ENCODE assay signal across 17 mouse cellular contexts in genomic region chr2:121677649-121677986, GRCm38 (mm10).
DNase-seq lines count a peak whose midpoint lies in the region; ATAC-seq lines count a peak whose summit lies in the region.
"Had no signal": no experiment of that assay in that cellular context is flagged by ENCODE, and none has a peak within 500 bp of the region (broad histone marks: within the 10 kb centered on the region; RNA-seq: fewer than 3 reads in every experiment).

No protein-coding gene starts in this region.

- DNase-seq in forebrain, embryonic 14.5 days (ENCODE audit: low spot score) = no peak
- no peak for DNase-seq in heart, postnatal 4 days
- DNase-seq in neural tube, embryonic 10.5 days (ENCODE audit: extremely low spot score, low spot score) = no peak
- no peak for DNase-seq in cerebellum, postnatal 25 days
- no peak for DNase-seq in left cerebral cortex, adult 8-10 months (ENCODE audit: low spot score in 2 of 2)
- DNase-seq: cerebellum, adult 9-11 months; heart, adult 2 months; left cerebral cortex, postnatal 4 days; lung, adult 18-20 months; lung, postnatal 36 days; right cerebral cortex, postnatal 4 days had no signal

- no peaks in the 10 kb centered on the region for H3K36me3 ChIP-seq in forebrain, embryonic 14.5 days (ENCODE audit: control insufficient read depth, insufficient read depth, low read length)
- H3K36me3 ChIP-seq in forebrain, embryonic 13.5 days (ENCODE audit: poor library complexity, severe bottlenecking) = no peaks in the 10 kb centered on the region
- H3K36me3 ChIP-seq in heart, embryonic 15.5 days = no peaks in the 10 kb centered on the region
- H3K36me3 ChIP-seq in neural tube, embryonic 13.5 days = no peaks in the 10 kb centered on the region
- H3K36me3 ChIP-seq: kidney, embryonic 15.5 days had no signal

- peak overlapping the region; percentile 23; the same call in 1 of the 2 replicates for H3K27ac ChIP-seq in forebrain, embryonic 14.5 days (ENCODE audit: low read depth, low read length)
- H3K27ac ChIP-seq in forebrain, embryonic 13.5 days = no peak overlapping the region; the same call in 1 of the 2 replicates
- H3K27ac ChIP-seq in heart, embryonic 15.5 days = peak overlapping the region; percentile 15; the same call in 1 of the 2 replicates
- H3K27ac ChIP-seq in neural tube, embryonic 13.5 days (replicated peaks) = peak overlapping the region; percentile 29; the same call in 1 of the 2 replicates
- H3K27ac ChIP-seq: heart, adult 2 months; kidney, embryonic 15.5 days had no signal

- no peak overlapping the region for H3K4me2 ChIP-seq in forebrain, embryonic 14.5 days (ENCODE audit: low read length)
- no peak overlapping the region for H3K4me2 ChIP-seq in forebrain, embryonic 13.5 days
- peak overlapping the region; percentile 29; the same call in 1 of the 2 replicates for H3K4me2 ChIP-seq in heart, embryonic 15.5 days
- H3K4me2 ChIP-seq in neural tube, embryonic 13.5 days = no peak overlapping the region
- H3K4me2 ChIP-seq: kidney, embryonic 15.5 days had no signal

- 25% methylated on average over 6 of the region's 6 CpGs for WGBS in forebrain, embryonic 14.5 days
- 39% methylated on average over 6 of the region's 6 CpGs for WGBS in forebrain, embryonic 13.5 days
- 58% methylated on average over 6 of the region's 6 CpGs for WGBS in heart, embryonic 15.5 days
- 59% methylated on average over 6 of the region's 6 CpGs for WGBS in neural tube, embryonic 13.5 days

- H3K27me3 ChIP-seq in forebrain, embryonic 14.5 days (replicated peaks; ENCODE audit: control insufficient read depth, insufficient read depth, low read length) = no peaks in the 10 kb centered on the region
- H3K27me3 ChIP-seq in forebrain, embryonic 13.5 days = no peaks in the 10 kb centered on the region
- no peaks in the 10 kb centered on the region for H3K27me3 ChIP-seq in heart, embryonic 15.5 days
- H3K27me3 ChIP-seq in neural tube, embryonic 13.5 days = no peaks in the 10 kb centered on the region
- H3K27me3 ChIP-seq: kidney, embryonic 15.5 days had no signal

- peaks cover 9% of the 10 kb centered on the region for H3K4me1 ChIP-seq in forebrain, embryonic 14.5 days (ENCODE audit: control insufficient read depth, insufficient read depth, low read length)
- peaks cover 16% of the 10 kb centered on the region for H3K4me1 ChIP-seq in forebrain, embryonic 13.5 days
- peaks cover 15% of the 10 kb centered on the region for H3K4me1 ChIP-seq in heart, embryonic 15.5 days (replicated peaks)
- H3K4me1 ChIP-seq in neural tube, embryonic 13.5 days (replicated peaks) = peaks cover 17% of the 10 kb centered on the region
- H3K4me1 ChIP-seq: kidney, embryonic 15.5 days had no signal

- H3K4me3 ChIP-seq in forebrain, embryonic 14.5 days (ENCODE audit: low read depth, low read length) = no peak overlapping the region
- no peak overlapping the region for H3K4me3 ChIP-seq in forebrain, embryonic 13.5 days
- H3K4me3 ChIP-seq in heart, embryonic 15.5 days = no peak overlapping the region
- no peak overlapping the region for H3K4me3 ChIP-seq in neural tube, embryonic 13.5 days
- H3K4me3 ChIP-seq: heart, adult 2 months; kidney, embryonic 15.5 days had no signal

- ATAC-seq in forebrain, embryonic 14.5 days = no peak
- no peak for ATAC-seq in forebrain, embryonic 13.5 days
- ATAC-seq in heart, embryonic 15.5 days (replicated peaks; ENCODE audit: insufficient number of reproducible peaks, insufficient read depth, low FRiP score, low read depth) = no peak
- ATAC-seq in neural tube, embryonic 13.5 days (ENCODE audit: low read depth) = no peak
- ATAC-seq: CD4-positive, CD25-positive, alpha-beta regulatory T cell, adult 4 months; intestine, embryonic 16.5 days had no signal

- H3K9ac ChIP-seq in forebrain, embryonic 14.5 days (ENCODE audit: low read length) = no peak overlapping the region
- no peak overlapping the region for H3K9ac ChIP-seq in forebrain, embryonic 13.5 days
- H3K9ac ChIP-seq in heart, embryonic 15.5 days = no peak overlapping the region
- no peak overlapping the region for H3K9ac ChIP-seq in neural tube, embryonic 13.5 days
- H3K9ac ChIP-seq: kidney, embryonic 15.5 days had no signal

- H3K9me3 ChIP-seq in forebrain, embryonic 14.5 days (replicated peaks; ENCODE audit: control insufficient read depth, low read length) = no peaks in the 10 kb centered on the region
- no peaks in the 10 kb centered on the region for H3K9me3 ChIP-seq in forebrain, embryonic 13.5 days (replicated peaks)
- no peaks in the 10 kb centered on the region for H3K9me3 ChIP-seq in heart, embryonic 15.5 days (replicated peaks)
- no peaks in the 10 kb centered on the region for H3K9me3 ChIP-seq in neural tube, embryonic 13.5 days
- H3K9me3 ChIP-seq: kidney, embryonic 15.5 days had no signal
